Mouse (Mus musculus) embryonic facial prominence, embryonic 12.5 days (tissue): ENCODE results near the gene Susd1. TPM values are rescaled to one million over a fixed set of nuclear protein-coding genes. Genes with fewer than 3 reads are reported as not detected.

Experiments used
- ATAC-seq: fragments of 200-750 bp; cut with Nextera tagmentation; 2 replicates; pipeline ENCODE4 v1.8.0; 2017; ENCODE audit not compliant: insufficient number of reproducible peaks, insufficient read depth, low FRiP score, low TSS enrichment
- H3K27ac ChIP-seq: fragments of 300-500 bp; sonication (generic); 2 replicates; pipeline ENCODE4 v1.5.1; 2016; ENCODE audit warnings: mild to moderate bottlenecking
- H3K27me3 ChIP-seq: fragments of 300-500 bp; sonication (generic); 2 replicates; pipeline ENCODE4 v1.6.1; 2016; ENCODE audit warnings: mild to moderate bottlenecking, moderate library complexity
- H3K36me3 ChIP-seq: fragments of 300-500 bp; sonication (generic); 2 replicates; pipeline ENCODE4 v1.6.1; 2016; ENCODE audit warnings: mild to moderate bottlenecking
- H3K4me1 ChIP-seq: fragments of 300-500 bp; sonication (generic); 2 replicates; pipeline ENCODE4 v1.6.1; 2016
- H3K4me2 ChIP-seq: fragments of 300-500 bp; sonication (generic); replicated peaks from 2 replicates; pipeline ENCODE4 v1.6.1; 2016; ENCODE audit warnings: mild to moderate bottlenecking, moderate library complexity
- H3K4me3 ChIP-seq: fragments of 300-500 bp; sonication (generic); 2 replicates; pipeline ENCODE4 v1.5.1; 2016; ENCODE audit warnings: mild to moderate bottlenecking
- H3K9ac ChIP-seq: fragments of 300-500 bp; sonication (generic); 2 replicates; pipeline ENCODE4 v1.6.1; 2016; ENCODE audit warnings: mild to moderate bottlenecking, moderate library complexity
- H3K9me3 ChIP-seq: fragments of 300-500 bp; sonication (generic); 2 replicates; pipeline ENCODE4 v1.6.1; 2016; ENCODE audit warnings: mild to moderate bottlenecking, moderate library complexity
- WGBS: fragments of 180-500 bp; shearing (Covaris S2); methylation state at CpG from one replicate; pipeline ENCODE4 v1.1.7; 2016; 5-methylcytosine and 5-hydroxymethylcytosine counted together
- polyA plus RNA-seq: library from polyadenylated mRNA; unstranded; fragments of >200 nt; fragmentation: Nextera tagmentation; extraction: Ambion mirVana; gene quantifications from 2 replicates; pipeline ENCODE4 v1.2.1, GENCODE M21; 2016

Susd1 gene
- polyA plus RNA-seq, 1 experiment from 2014 or later, result 1.9 TPM

DNA sequence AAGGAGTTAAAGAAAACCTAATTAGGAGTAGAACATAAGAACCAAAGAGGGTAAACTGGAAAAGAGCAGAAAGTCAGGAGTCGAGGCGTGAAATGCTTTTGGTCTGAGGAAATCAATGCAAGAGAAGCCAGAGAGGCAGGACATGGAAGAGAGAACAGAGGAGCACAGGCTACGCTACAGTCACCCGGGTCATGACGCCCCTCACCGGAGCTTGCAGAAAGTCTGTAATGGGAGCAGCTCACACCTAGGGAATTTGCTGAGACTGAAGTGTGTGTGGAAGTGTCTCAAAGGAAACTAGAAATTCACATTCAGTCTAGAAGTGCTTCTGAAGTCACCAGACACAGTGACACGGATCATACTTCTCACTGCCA, 102.0 kb downstream of the Susd1 start:
- H3K9me3 ChIP-seq, result no peaks in the 10 kb centered on the region
- no peak overlapping the region for H3K9ac ChIP-seq
- H3K4me1 ChIP-seq, result peaks cover 17% of the 10 kb centered on the region
- no peak overlapping the region for H3K4me2 ChIP-seq
- 80% methylated on average over 7 of the region's 7 CpGs for WGBS
- no peak for ATAC-seq
- H3K27ac ChIP-seq, result no peak overlapping the region
- no peak overlapping the region for H3K4me3 ChIP-seq
- no peaks in the 10 kb centered on the region for H3K36me3 ChIP-seq
- no peaks in the 10 kb centered on the region for H3K27me3 ChIP-seq

DNA sequence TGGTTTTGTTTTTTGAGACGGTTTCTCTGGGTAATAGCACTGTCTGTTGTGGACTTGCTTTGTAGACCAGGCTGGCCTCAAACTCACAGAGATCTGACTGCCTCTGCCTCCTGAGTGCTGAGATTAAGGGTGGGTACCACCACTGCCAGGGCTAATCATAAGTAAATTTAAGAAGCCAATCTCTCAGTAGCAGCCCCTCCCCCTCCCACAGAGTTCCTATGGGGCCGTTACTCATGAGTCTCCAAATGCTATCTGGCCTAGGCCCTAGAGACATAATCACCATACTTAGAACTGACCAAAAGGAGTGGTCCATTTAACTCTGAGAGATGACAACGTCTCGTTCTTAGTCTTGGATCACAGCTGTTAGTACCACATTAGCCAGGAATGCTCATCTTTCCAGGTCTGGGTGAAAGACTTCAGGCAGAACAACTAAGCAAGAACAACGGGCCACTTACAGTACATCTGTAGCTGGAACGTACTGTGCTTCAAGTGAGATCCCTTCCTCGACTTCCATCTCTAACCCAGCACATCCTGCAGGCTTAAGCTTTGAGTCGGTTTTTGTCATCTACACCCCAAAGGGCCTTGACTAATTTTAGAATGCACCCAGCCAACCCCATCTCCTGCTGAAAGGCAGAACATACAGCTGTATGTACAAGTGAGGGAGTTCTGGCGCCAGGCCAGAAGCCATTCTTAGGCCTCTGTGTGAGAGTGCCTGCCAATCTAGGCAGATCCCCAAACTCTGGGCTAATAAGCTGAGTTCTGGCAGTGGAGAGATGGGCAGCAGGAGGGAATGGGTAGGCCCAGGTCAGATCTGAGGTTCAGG, 102.6 kb downstream of the Susd1 start:
- no peak overlapping the region for H3K9ac ChIP-seq
- ATAC-seq, result no peak

DNA sequence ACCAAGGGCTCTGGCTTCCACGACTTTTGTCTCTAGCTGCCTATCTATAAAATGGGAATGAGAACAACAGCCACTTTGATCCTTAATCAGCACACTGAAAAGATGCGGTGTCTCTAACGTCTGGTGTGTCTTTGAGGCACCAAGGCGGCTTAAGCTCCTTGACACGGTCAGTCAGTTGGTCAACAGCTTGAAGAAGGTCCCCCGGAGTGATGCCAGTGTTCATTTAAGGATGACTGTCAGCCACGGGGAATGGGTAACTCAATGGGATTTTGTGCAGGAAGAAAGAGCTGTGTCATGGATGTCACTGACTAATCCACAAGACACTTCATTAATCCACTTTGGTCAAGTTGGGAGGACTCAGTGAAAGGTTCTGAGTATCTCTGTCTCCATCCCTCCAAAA, 103.3 kb downstream of the Susd1 start:
- Histone ChIP-seq H3K27me3 (no peaks in the 10 kb centered on the region), H3K4me2 (no peak overlapping the region), H3K4me3 (no peak overlapping the region), H3K36me3 (no peaks in the 10 kb centered on the region), H3K4me1 (peaks cover 20% of the 10 kb centered on the region), H3K9ac (no peak overlapping the region), H3K9me3 (no peaks in the 10 kb centered on the region), H3K27ac (no peak overlapping the region)
- no peak for ATAC-seq
- WGBS, result 81% methylated on average over 7 of the region's 7 CpGs

More for the DNA sequence above, 102.6 kb downstream of the Susd1 start:
- WGBS, result 75% methylated on average over 9 of the region's 9 CpGs
- peak overlapping the region; percentile 41; the same call in 1 of the 2 replicates for H3K27ac ChIP-seq
- H3K4me2 ChIP-seq, result no peak overlapping the region
- H3K36me3 ChIP-seq, result no peaks in the 10 kb centered on the region
- H3K27me3 ChIP-seq, result no peaks in the 10 kb centered on the region
- H3K4me3 ChIP-seq, result no peak overlapping the region
- H3K4me1 ChIP-seq, result peaks cover 20% of the 10 kb centered on the region
- no peaks in the 10 kb centered on the region for H3K9me3 ChIP-seq

DNA sequence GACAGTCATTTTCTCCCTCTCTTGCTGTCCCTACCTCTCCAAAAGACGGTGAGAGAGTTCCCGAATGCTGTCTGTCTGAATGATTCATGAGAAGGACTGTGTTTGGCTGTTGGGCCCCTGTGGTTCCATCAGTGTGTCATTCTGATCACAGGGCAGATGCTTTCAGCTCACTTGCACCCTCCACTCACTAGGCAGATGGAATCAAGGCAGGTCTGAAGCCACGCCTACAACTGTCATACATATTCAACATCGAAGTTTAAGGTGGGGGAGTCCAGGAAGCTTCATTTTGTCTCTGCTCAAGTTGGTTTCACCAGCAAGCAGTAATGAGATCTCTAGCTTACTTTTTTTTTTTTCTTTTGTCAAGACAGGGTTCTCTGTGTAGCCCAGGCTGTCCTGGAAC, 104.2 kb downstream of the Susd1 start:
- ATAC-seq, result no peak
- Histone ChIP-seq H3K4me1 (peaks cover 20% of the 10 kb centered on the region), H3K27ac (no peak overlapping the region), H3K36me3 (no peaks in the 10 kb centered on the region), H3K4me2 (no peak overlapping the region), H3K27me3 (no peaks in the 10 kb centered on the region), H3K9ac (no peak overlapping the region), H3K9me3 (no peaks in the 10 kb centered on the region), H3K4me3 (no peak overlapping the region)
- WGBS, result 92% methylated on average over 4 of the region's 4 CpGs

DNA sequence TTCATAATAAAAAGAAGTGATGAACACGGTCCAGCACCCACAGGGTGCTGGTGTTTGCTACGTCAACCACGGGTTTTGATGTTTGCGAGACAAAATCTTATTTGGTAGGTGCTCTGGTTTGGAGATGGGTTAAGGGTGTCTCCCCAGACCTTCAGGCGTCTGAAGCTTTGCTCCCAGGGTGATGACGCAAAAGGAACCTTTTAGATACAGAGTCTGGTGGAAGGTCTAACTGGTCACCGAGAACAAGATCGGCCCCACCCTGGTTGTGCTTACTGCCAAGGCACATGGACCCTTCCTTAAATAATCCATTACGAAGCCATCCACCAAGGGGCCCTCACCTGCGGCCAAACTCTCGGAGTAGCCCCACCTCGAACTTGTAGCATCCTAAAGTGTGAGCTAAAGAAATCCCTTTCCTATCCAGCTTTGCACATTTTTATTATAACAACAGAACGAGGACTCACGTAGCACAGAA, 105.0 kb downstream of the Susd1 start:
- H3K36me3 ChIP-seq, result no peaks in the 10 kb centered on the region
- H3K4me3 ChIP-seq, result no peak overlapping the region
- H3K27ac ChIP-seq, result no peak overlapping the region
- ATAC-seq, result no peak
- H3K9me3 ChIP-seq, result no peaks in the 10 kb centered on the region
- no peak overlapping the region for H3K4me2 ChIP-seq
- H3K27me3 ChIP-seq, result no peaks in the 10 kb centered on the region
- no peak overlapping the region for H3K9ac ChIP-seq
- peaks cover 20% of the 10 kb centered on the region for H3K4me1 ChIP-seq
- WGBS, result 96% methylated on average over 14 of the region's 14 CpGs

DNA sequence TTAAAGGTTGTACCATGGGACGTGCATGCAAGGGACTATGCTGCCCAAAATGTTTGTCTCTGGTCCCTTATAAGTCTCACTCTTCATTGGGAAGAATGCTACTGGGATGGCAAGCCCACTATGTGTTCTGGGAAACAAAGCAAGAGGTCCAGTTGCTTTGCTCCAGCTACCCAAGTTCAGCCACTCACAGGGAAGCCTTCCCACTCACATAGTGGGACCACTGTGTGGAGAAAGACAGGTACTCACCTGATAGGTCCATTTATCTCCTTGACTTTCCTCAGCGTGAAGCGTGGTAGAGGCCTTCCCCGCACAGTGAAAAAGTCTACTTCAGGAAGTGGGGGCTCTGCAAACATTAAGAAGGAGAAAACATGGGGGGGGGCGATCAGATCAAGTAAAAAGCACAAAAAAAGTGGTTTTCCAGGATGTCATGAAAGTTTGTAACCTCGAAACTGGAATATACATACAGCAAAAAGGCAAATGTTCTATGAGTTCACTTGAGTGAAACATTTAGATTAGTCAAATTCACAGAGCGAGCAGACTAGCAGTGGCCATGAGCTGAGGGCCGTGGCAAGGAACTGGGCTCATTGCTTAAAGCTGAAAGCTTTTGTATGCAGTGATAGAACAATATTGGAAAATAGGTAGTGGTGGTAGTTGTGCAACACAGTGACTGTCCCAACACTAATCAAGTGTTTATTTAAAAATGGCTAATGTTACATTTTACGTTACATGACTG, 105.6 kb downstream of the Susd1 start:
- no peak overlapping the region for H3K9ac ChIP-seq
- H3K4me1 ChIP-seq, result peaks cover 20% of the 10 kb centered on the region
- WGBS, result 93% methylated on average over 9 of the region's 9 CpGs
- ATAC-seq, result no peak
- no peaks in the 10 kb centered on the region for H3K9me3 ChIP-seq
- no peak overlapping the region for H3K27ac ChIP-seq
- no peak overlapping the region for H3K4me3 ChIP-seq
- H3K4me2 ChIP-seq, result no peak overlapping the region
- H3K36me3 ChIP-seq, result no peaks in the 10 kb centered on the region
- H3K27me3 ChIP-seq, result no peaks in the 10 kb centered on the region

DNA sequence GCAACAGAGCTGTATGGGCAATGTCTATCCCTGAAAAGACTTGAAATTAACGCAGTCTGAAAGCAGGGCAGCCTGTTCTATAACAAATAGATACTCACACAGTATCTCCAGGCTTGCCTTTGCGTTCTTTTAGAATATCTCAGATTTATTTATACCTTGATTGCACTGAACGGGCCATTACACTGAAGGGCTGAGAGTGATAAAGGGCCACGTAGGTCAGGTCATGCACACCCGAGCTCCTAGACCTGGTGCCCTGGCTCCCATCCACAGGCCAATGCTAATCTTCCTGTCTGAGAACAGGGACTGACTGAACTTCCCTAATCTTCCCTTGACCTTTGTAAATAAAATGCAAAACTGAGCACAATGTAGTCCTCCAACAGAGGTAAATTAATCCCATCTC, 106.3 kb downstream of the Susd1 start:
- WGBS, result 60% methylated on average over 5 of the region's 5 CpGs
- Histone ChIP-seq H3K9ac (no peak overlapping the region), H3K27me3 (no peaks in the 10 kb centered on the region), H3K4me2 (no peak overlapping the region), H3K4me3 (no peak overlapping the region), H3K27ac (no peak overlapping the region), H3K9me3 (no peaks in the 10 kb centered on the region), H3K36me3 (no peaks in the 10 kb centered on the region), H3K4me1 (peaks cover 20% of the 10 kb centered on the region)
- ATAC-seq, result no peak

DNA sequence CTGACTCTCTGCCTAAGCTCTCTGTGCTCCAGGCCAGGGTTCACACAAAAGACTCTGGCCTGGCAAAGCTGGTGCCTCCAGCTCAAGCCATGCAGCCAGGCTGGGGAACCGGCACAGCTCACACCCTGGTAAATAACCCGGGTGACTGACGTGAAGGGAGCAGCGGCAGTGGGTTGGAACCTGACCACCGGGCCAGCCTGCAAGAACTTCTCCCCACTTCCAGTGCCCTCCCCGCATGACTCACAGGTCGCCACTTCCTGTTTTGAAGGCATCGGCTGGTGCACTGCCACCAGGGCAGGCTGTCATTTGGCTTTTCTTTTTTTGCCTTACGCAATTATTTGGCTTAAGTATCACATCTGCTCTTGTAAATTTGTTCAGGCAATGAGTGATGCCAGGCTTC, 106.8 kb downstream of the Susd1 start:
- 39% methylated on average over 9 of the region's 9 CpGs for WGBS

DNA sequence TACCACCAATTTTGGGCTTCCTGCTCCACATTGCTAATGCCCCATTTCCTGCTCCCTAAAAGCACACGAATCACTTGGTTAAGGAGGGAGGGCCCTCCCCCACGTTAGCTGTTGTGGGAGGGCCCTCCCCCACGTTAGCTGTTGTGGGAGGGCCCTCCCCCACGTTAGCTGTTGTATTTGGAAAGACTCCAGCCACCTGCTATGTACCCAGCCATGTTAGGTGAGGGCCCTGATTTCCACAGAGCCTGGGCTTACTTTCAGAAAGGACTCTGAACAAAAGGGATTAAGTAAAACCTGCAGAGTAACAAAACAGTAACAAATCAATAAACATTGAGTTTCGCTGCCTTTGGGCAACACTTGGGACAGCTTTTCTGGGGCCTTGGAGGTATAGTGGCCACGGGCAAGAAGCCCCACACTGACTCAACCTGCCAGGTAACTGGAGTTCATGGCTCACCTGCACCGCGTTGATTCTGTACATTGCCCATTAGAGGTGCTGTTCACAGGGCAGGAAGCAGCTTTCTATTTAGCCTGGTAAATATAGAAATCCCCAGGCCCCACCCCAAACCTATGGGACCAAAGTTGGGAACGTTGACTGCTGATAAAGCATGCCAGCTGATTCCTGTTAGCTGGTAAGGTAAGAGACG, 107.3 kb downstream of the Susd1 start:
- ATAC-seq, result no peak
- no peaks in the 10 kb centered on the region for H3K27me3 ChIP-seq
- H3K9me3 ChIP-seq, result no peaks in the 10 kb centered on the region
- H3K4me3 ChIP-seq, result no peak overlapping the region
- H3K9ac ChIP-seq, result no peak overlapping the region
- whole genome bisulfite sequencing, result 34% methylated on average over 10 of the region's 10 CpGs
- no peak overlapping the region for H3K4me2 ChIP-seq
- peaks cover 15% of the 10 kb centered on the region for H3K4me1 ChIP-seq
- H3K27ac ChIP-seq, result no peak overlapping the region
- H3K36me3 ChIP-seq, result no peaks in the 10 kb centered on the region

More for the DNA sequence above, 106.8 kb downstream of the Susd1 start:
- H3K36me3 ChIP-seq, result no peaks in the 10 kb centered on the region
- H3K4me1 ChIP-seq, result peaks cover 20% of the 10 kb centered on the region
- H3K9ac ChIP-seq, result no peak overlapping the region
- no peak for ATAC-seq
- H3K27me3 ChIP-seq, result no peaks in the 10 kb centered on the region
- no peak overlapping the region for H3K4me3 ChIP-seq
- H3K9me3 ChIP-seq, result no peaks in the 10 kb centered on the region
- H3K4me2 ChIP-seq, result no peak overlapping the region
- no peak overlapping the region for H3K27ac ChIP-seq

DNA sequence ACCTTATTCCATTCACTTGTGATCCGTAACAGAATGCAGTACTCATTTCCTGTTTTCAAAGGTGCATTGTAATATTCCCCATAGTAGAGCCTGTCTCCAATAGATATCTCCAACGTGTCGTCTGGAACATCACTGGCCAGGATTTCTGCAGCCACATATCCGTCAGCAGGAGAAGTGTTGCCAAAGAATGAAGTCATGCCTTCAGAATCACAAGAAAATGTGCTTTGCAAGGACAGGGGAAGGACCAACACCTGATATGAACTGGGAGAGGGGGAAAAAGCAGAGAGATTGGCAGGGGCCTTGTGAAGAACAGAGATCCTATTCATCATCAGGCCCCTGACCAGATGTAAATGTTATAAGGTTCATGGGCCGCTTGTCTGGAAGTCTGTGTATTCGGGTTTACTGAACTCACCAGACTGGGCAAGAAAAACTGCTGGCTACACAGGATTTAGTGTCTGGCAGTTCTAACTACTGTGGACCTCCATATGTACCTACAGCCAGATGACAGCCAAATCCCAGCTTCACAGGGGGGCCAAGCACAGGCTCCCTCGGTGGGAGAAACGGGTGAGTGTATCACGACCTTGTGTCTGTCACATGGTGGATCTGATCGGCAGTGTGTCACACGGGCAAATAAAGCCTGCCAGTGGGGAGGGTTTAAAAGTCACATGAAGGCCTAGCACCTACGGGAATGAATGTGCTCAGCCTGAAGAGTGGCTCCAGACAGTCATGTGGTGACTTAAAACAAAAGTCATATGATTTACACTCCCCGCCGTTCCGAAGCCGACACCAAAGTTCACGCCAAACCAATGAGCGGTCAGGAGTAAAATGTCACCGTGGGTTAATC, 108.8 kb downstream of the Susd1 start:
- H3K4me2 ChIP-seq, result no peak overlapping the region
- no peak; the same call in 1 of the 2 replicates for ATAC-seq
- H3K27me3 ChIP-seq, result no peaks in the 10 kb centered on the region
- H3K9me3 ChIP-seq, result no peaks in the 10 kb centered on the region
- H3K9ac ChIP-seq, result no peak overlapping the region
- H3K4me1 ChIP-seq, result peaks cover 10% of the 10 kb centered on the region; the same call in 1 of the 2 replicates
- WGBS, result 73% methylated on average over 19 of the region's 19 CpGs
- no peak overlapping the region for H3K4me3 ChIP-seq
- no peak overlapping the region for H3K27ac ChIP-seq
- H3K36me3 ChIP-seq, result no peaks in the 10 kb centered on the region

DNA sequence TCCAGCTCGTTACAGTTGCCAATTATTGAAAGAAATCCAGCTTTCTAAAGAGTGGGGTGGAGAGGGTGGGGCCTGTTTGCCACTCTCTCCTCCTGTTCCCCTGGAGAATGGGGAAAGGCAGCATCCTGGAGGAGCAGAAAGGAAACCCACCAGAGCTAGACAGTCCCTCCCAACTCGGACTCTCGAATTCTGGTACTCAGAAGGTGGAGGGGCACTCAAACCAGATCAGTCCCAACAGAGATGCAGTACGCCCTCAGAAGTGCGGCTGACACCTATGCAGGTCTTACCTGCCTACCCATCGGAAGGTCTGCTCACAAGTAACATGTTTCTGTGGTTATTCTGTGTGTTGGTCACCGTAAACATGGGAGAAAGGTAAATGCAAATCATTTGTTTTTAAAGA, 109.6 kb downstream of the Susd1 start:
- 88% methylated on average over 7 of the region's 7 CpGs for WGBS
- ATAC-seq, result no peak
- Histone ChIP-seq H3K27ac (no peak overlapping the region), H3K9ac (no peak overlapping the region), H3K36me3 (no peaks in the 10 kb centered on the region), H3K4me1 (peaks cover 10% of the 10 kb centered on the region; the same call in 1 of the 2 replicates), H3K4me3 (no peak overlapping the region), H3K4me2 (no peak overlapping the region), H3K9me3 (no peaks in the 10 kb centered on the region), H3K27me3 (no peaks in the 10 kb centered on the region)
